Mouse (Mus musculus): ENCODE measurements around the gene Pias4. TPM values are rescaled to one million over a fixed set of nuclear protein-coding genes. Genes with fewer than 3 reads are reported as not detected.

The Pias4 gene
- polyA plus RNA-seq, 1 experiment = 25.7 TPM

Other genes starting within 250 kb of the Pias4 start
- 24.3 and 25.9 TPM in 2 replicates for gene Lmnb2, start 249.7 kb downstream of the Pias4 start, polyA plus RNA-seq (2012; rRNA removed)
- gene Gadd45b, start 237.8 kb downstream of the Pias4 start, polyA plus RNA-seq (2012; rRNA removed) = 20.7 and 26.0 TPM in 2 replicates
- 80.8 and 101 TPM in 2 replicates for gene Gng7, start 153.0 kb downstream of the Pias4 start, polyA plus RNA-seq (2012; rRNA removed)
- gene Diras1, start 142.3 kb downstream of the Pias4 start, polyA plus RNA-seq (2012; rRNA removed) = 79.6 and 82.1 TPM in 2 replicates
- gene Slc39a3, start 130.5 kb downstream of the Pias4 start, polyA plus RNA-seq (2012; rRNA removed) = 67.1 and 70.1 TPM in 2 replicates
- gene Sgta, start 107.7 kb downstream of the Pias4 start, polyA plus RNA-seq (2012; rRNA removed) = 207 and 208 TPM in 2 replicates
- 60.8 and 63.1 TPM in 2 replicates for gene Thop1, start 97.9 kb downstream of the Pias4 start, polyA plus RNA-seq (2012; rRNA removed)
- 0.44 and 0.63 TPM in 2 replicates for gene Creb3l3, start 69.0 kb downstream of the Pias4 start, polyA plus RNA-seq (2012; rRNA removed)
- 189 and 202 TPM in 2 replicates for gene Map2k2, start 62.0 kb downstream of the Pias4 start, polyA plus RNA-seq (2012; rRNA removed)
- gene Zbtb7a, start 32.7 kb downstream of the Pias4 start, polyA plus RNA-seq (2012; rRNA removed) = 45.1 and 46.0 TPM in 2 replicates
- gene Eef2, start 8.7 kb upstream of the Pias4 start, polyA plus RNA-seq (2012; rRNA removed) = 1,035 and 1,113 TPM in 2 replicates
- 75.3 and 76.8 TPM in 2 replicates for gene Dapk3, start 15.1 kb upstream of the Pias4 start, polyA plus RNA-seq (2012; rRNA removed)
- gene 4930442H23Rik, start 15.9 kb upstream of the Pias4 start, polyA plus RNA-seq (2012; rRNA removed) = not detected in 2 replicates
- gene Nmrk2, start 34.1 kb upstream of the Pias4 start, polyA plus RNA-seq (2012; rRNA removed) = 0.18 and 0.23 TPM in 2 replicates
- 164 and 168 TPM in 2 replicates for gene Atcay, start 62.9 kb upstream of the Pias4 start, polyA plus RNA-seq (2012; rRNA removed)
- 89.1 and 95.9 TPM in 2 replicates for gene Zfr2, start 65.2 kb upstream of the Pias4 start, polyA plus RNA-seq (2012; rRNA removed)
- 365 and 385 TPM in 2 replicates for gene Matk, start 85.0 kb upstream of the Pias4 start, polyA plus RNA-seq (2012; rRNA removed)
- gene Mrpl54, start 99.0 kb upstream of the Pias4 start, polyA plus RNA-seq (2012; rRNA removed) = 51.7 and 57.4 TPM in 2 replicates
- gene Apba3, start 99.0 kb upstream of the Pias4 start, polyA plus RNA-seq (2012; rRNA removed) = 46.9 and 49.1 TPM in 2 replicates
- 0.34 and 0.46 TPM in 2 replicates for gene Tjp3, start 123.7 kb upstream of the Pias4 start, polyA plus RNA-seq (2012; rRNA removed)
- gene Pip5k1c, start 125.0 kb upstream of the Pias4 start, polyA plus RNA-seq (2012; rRNA removed) = 326 and 360 TPM in 2 replicates
- gene Cactin, start 153.2 kb upstream of the Pias4 start, polyA plus RNA-seq (2012; rRNA removed) = 31.5 and 31.9 TPM in 2 replicates
- 2.3 and 3.3 TPM in 2 replicates for gene Tbxa2r, start 160.8 kb upstream of the Pias4 start, polyA plus RNA-seq (2012; rRNA removed)
- 0.96 and 1.1 TPM in 2 replicates for gene Gipc3, start 175.3 kb upstream of the Pias4 start, polyA plus RNA-seq (2012; rRNA removed)
- 36.3 and 40.8 TPM in 2 replicates for gene Hmg20b, start 182.6 kb upstream of the Pias4 start, polyA plus RNA-seq (2012; rRNA removed)
- 27.5 and 29.5 TPM in 2 replicates for gene Mfsd12, start 189.6 kb upstream of the Pias4 start, polyA plus RNA-seq (2012; rRNA removed)
- 0.67 and 0.68 TPM in 2 replicates for gene 4930404N11Rik, start 197.9 kb upstream of the Pias4 start, polyA plus RNA-seq (2012; rRNA removed)
- gene Fzr1, start 210.6 kb upstream of the Pias4 start, polyA plus RNA-seq (2012; rRNA removed) = 66.9 and 71.6 TPM in 2 replicates
- 92.2 and 105 TPM in 2 replicates for gene Dohh, start 216.5 kb upstream of the Pias4 start, polyA plus RNA-seq (2012; rRNA removed)
- 6.9 and 8.9 TPM in 2 replicates for gene Gm48551, start 216.5 kb upstream of the Pias4 start, polyA plus RNA-seq (2012; rRNA removed)
- gene Gm48552, start 221.1 kb upstream of the Pias4 start, polyA plus RNA-seq (2012; rRNA removed) = 7.4 and 10.1 TPM in 2 replicates
- gene Smim24, start 225.1 kb upstream of the Pias4 start, polyA plus RNA-seq (2012; rRNA removed) = 3.6 and 4.5 TPM in 2 replicates